Mouse (Mus musculus) C3H10T1/2 (cell line): ENCODE data around the gene Akr1c20. TPM values are rescaled to one million over a fixed set of nuclear protein-coding genes. Genes with fewer than 3 reads are reported as not detected.

Experiments used
- polyA plus RNA-seq, 2 experiments: library from polyadenylated mRNA; unstranded; fragments of >200 nt; fragmentation: generic; extraction: Trizol; gene quantifications; one replicate each; pipeline ENCODE4 v1.2.1; 2012; ENCODE audit warnings: missing spikeins in 2 of 2

Akr1c20 gene
- not detected for polyA plus RNA-seq

GRCm38 (mm10) chr13:4523201-4523838 lies at the start of gene Akr1c20:
Akr1c20 (minus strand) TSS chr13:4523345.

Other genes with a start within 250 kb of the Akr1c20 start
- gene Akr1c12, start 243.9 kb downstream of the Akr1c20 start, polyA plus RNA-seq = 1 to 10 TPM in 1 of 2 experiments, under 1 TPM in 1; 0.12 to 2.0 TPM
- gene Akr1c6, start 89.0 kb downstream of the Akr1c20 start, polyA plus RNA-seq = not detected
- gene Akr1c21, start 50.7 kb upstream of the Akr1c20 start, polyA plus RNA-seq = not detected
- 10 to 100 TPM in 1 of 2 experiments, 1 to 10 TPM in 1; 1.2 to 17.6 TPM for gene Akr1e1, start 85.8 kb upstream of the Akr1c20 start, polyA plus RNA-seq